ENCODE assay signal across 8 mouse cellular contexts in the genomic region with DNA sequence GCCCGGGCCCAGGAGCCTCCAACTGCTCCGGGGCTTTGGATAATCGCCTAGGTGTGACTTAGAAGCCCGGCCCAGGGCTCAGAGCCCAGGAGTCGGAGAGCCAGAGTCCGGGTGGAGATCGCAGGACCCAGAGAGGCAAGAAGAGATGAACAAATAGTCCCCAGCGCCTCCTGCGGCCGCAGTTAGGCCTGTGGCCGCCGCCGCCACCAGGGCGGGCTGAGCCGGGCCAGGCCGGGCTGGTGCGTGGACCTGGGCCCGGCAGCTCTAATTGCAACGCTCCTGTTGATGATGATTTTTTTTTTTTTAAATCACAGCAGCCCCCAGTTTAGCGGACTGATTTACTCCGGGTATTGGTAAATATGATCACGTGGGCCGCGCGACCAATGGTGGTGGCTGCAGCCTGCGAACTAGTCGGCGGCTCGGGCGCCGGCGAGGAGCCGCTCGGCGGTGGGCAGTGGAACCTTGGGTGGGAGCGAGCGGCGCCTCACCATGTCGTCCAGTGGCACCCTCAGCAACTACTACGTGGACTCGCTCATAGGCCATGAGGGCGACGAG. TPM values are rescaled to one million over a fixed set of nuclear protein-coding genes. Genes with fewer than 3 reads are reported as not detected.
DNase-seq lines count a peak whose midpoint lies in the region; ATAC-seq lines count a peak whose summit lies in the region.

A gene (plus strand): TSS at position 161 of the 555 bp plus-strand sequence.

- no peak within 1 kb of the TSS for H3K27ac ChIP-seq in lung, embryonic 16.5 days (ENCODE audit: low read length)
- no peak within 1 kb of the TSS for H3K27ac ChIP-seq in forebrain, embryonic 10.5 days
- no peak within 1 kb of the TSS for H3K27ac ChIP-seq in hindbrain, embryonic 14.5 days
- no peak within 1 kb of the TSS for H3K27ac ChIP-seq in liver, embryonic 11.5 days (ENCODE audit: low read depth, low read length)
- no peak within 1 kb of the TSS for H3K27ac ChIP-seq in stomach, embryonic 16.5 days (ENCODE audit: low read length)

- whole genome bisulfite sequencing in lung, embryonic 16.5 days = under 1% methylated on average over 41 of the region's 43 CpGs
- under 1% methylated on average over 43 of the region's 43 CpGs for WGBS in forebrain, embryonic 10.5 days
- under 1% methylated on average over 43 of the region's 43 CpGs for WGBS in hindbrain, embryonic 14.5 days
- under 1% methylated on average over 43 of the region's 43 CpGs for WGBS in liver, embryonic 11.5 days
- under 1% methylated on average over 43 of the region's 43 CpGs for WGBS in stomach, embryonic 16.5 days

- H3K9me3 ChIP-seq in lung, embryonic 16.5 days (ENCODE audit: control insufficient read depth, low read length) = no peaks in the 10 kb centered on the region
- H3K9me3 ChIP-seq in forebrain, embryonic 10.5 days = no peaks in the 10 kb centered on the region
- H3K9me3 ChIP-seq in hindbrain, embryonic 14.5 days (ENCODE audit: control insufficient read depth, low read length) = no peaks in the 10 kb centered on the region
- no peaks in the 10 kb centered on the region for H3K9me3 ChIP-seq in liver, embryonic 11.5 days (ENCODE audit: control insufficient read depth, low read length)
- no peaks in the 10 kb centered on the region for H3K9me3 ChIP-seq in stomach, embryonic 16.5 days (replicated peaks; ENCODE audit: control insufficient read depth, low read length)

- no peak within 1 kb of the TSS for H3K9ac ChIP-seq in lung, embryonic 16.5 days (ENCODE audit: low read length)
- H3K9ac ChIP-seq in hindbrain, embryonic 14.5 days = no peak within 1 kb of the TSS
- no peak within 1 kb of the TSS for H3K9ac ChIP-seq in liver, embryonic 11.5 days (ENCODE audit: low read depth, low read length)
- no peak within 1 kb of the TSS for H3K9ac ChIP-seq in stomach, embryonic 16.5 days (ENCODE audit: low read length)

- peak within 1 kb of the TSS; percentile 31 for H3K4me3 ChIP-seq in lung, embryonic 16.5 days (ENCODE audit: low read length)
- H3K4me3 ChIP-seq in forebrain, embryonic 10.5 days = peak within 1 kb of the TSS; percentile 44
- H3K4me3 ChIP-seq in hindbrain, embryonic 14.5 days (replicated peaks; ENCODE audit: low read length) = peak within 1 kb of the TSS; percentile 25
- peak within 1 kb of the TSS; percentile 36 for H3K4me3 ChIP-seq in liver, embryonic 11.5 days (ENCODE audit: low read depth, low read length)
- H3K4me3 ChIP-seq in stomach, embryonic 16.5 days (replicated peaks; ENCODE audit: low read length) = peak within 1 kb of the TSS; percentile 39

- ATAC-seq in lung, embryonic 16.5 days (ENCODE audit: low read depth) = peak; percentile 54
- ATAC-seq in hindbrain, embryonic 14.5 days (ENCODE audit: low FRiP score) = peak; percentile 46; the same call in 1 of the 2 replicates
- ATAC-seq in liver, embryonic 11.5 days (replicated peaks; ENCODE audit: low FRiP score) = no peak
- ATAC-seq in stomach, embryonic 16.5 days (ENCODE audit: insufficient read depth, low FRiP score) = no peak

- H3K4me2 ChIP-seq in lung, embryonic 16.5 days (ENCODE audit: low read depth, low read length) = peak within 1 kb of the TSS; percentile 52
- H3K4me2 ChIP-seq in hindbrain, embryonic 14.5 days (replicated peaks) = peak within 1 kb of the TSS; percentile 46
- peak within 1 kb of the TSS; percentile 50 for H3K4me2 ChIP-seq in liver, embryonic 11.5 days
- peak within 1 kb of the TSS; percentile 50 for H3K4me2 ChIP-seq in stomach, embryonic 16.5 days (ENCODE audit: low read depth, low read length)

- no peak for DNase-seq in lung, adult 18-20 months
- peak; percentile 69 for DNase-seq in forebrain, embryonic 10.5 days (ENCODE audit: extremely low spot score, low spot score)
- no peak for DNase-seq in hindbrain, embryonic 14.5 days (ENCODE audit: low spot score)
- peak; percentile 62 for DNase-seq in liver, embryonic 11.5 days (ENCODE audit: low spot score)
- DNase-seq in layer of hippocampus, postnatal 14 days (ENCODE audit: low spot score in 2 of 2) = no peak
- no peak for DNase-seq in thymus, postnatal 0 days (ENCODE audit: low spot score)

- H3K36me3 ChIP-seq in lung, embryonic 16.5 days (ENCODE audit: control insufficient read depth, insufficient read depth, low read length) = no peaks in the 10 kb centered on the region
- H3K36me3 ChIP-seq in forebrain, embryonic 10.5 days (replicated peaks) = no peaks in the 10 kb centered on the region
- H3K36me3 ChIP-seq in hindbrain, embryonic 14.5 days (replicated peaks; ENCODE audit: control insufficient read depth, insufficient read depth) = no peaks in the 10 kb centered on the region
- no peaks in the 10 kb centered on the region for H3K36me3 ChIP-seq in liver, embryonic 11.5 days (ENCODE audit: control insufficient read depth, insufficient read depth, low read length)
- H3K36me3 ChIP-seq in stomach, embryonic 16.5 days (ENCODE audit: control insufficient read depth, insufficient read depth, low read length) = no peaks in the 10 kb centered on the region

- H3K27me3 ChIP-seq in lung, embryonic 16.5 days (ENCODE audit: control insufficient read depth, insufficient read depth, low read depth, low read length) = peaks cover 97% of the 10 kb centered on the region
- peaks cover 100% of the 10 kb centered on the region for H3K27me3 ChIP-seq in forebrain, embryonic 10.5 days (ENCODE audit: poor library complexity, severe bottlenecking)
- H3K27me3 ChIP-seq in hindbrain, embryonic 14.5 days (ENCODE audit: control insufficient read depth, insufficient read depth, low read length) = peaks cover 91% of the 10 kb centered on the region
- peaks cover 99% of the 10 kb centered on the region for H3K27me3 ChIP-seq in liver, embryonic 11.5 days (replicated peaks; ENCODE audit: control insufficient read depth, insufficient read depth, low read length)
- peaks cover 96% of the 10 kb centered on the region for H3K27me3 ChIP-seq in stomach, embryonic 16.5 days (ENCODE audit: control insufficient read depth, insufficient read depth, low read length)

- H3K4me1 ChIP-seq in lung, embryonic 16.5 days (replicated peaks; ENCODE audit: control insufficient read depth, insufficient read depth, low read length) = peaks cover 4% of the 10 kb centered on the region
- peaks cover 14% of the 10 kb centered on the region for H3K4me1 ChIP-seq in forebrain, embryonic 10.5 days
- H3K4me1 ChIP-seq in hindbrain, embryonic 14.5 days (replicated peaks; ENCODE audit: control insufficient read depth, insufficient read depth, low read length) = 0 out of 2 replicates have a peak, but pooled peaks cover 5% of the 10 kb centered on the region
- no peaks in the 10 kb centered on the region for H3K4me1 ChIP-seq in liver, embryonic 11.5 days (replicated peaks; ENCODE audit: control insufficient read depth, insufficient read depth, low read length)
- peaks cover 6% of the 10 kb centered on the region for H3K4me1 ChIP-seq in stomach, embryonic 16.5 days (ENCODE audit: control insufficient read depth, insufficient read depth, low read length)

RNA-seq across cellular contexts. Expression of the gene that starts here (rescaled TPM):
- polyA plus RNA-seq in lung, embryonic 16.5 days (2015; fragmentation: Nextera tagmentation; extraction: Ambion mirVana) = 0.31 TPM in 2 replicates
- not detected in 2 replicates for polyA plus RNA-seq in forebrain, embryonic 10.5 days (2016; fragmentation: Nextera tagmentation; extraction: Ambion mirVana)
- 0.09 TPM in 1 of 2 replicates, not detected in the other for polyA plus RNA-seq in hindbrain, embryonic 14.5 days (2014; fragmentation: Nextera tagmentation; extraction: Ambion mirVana)
- polyA plus RNA-seq in liver, embryonic 11.5 days (2014; fragmentation: Nextera tagmentation; extraction: Ambion mirVana) = 0.10 and 0.22 TPM in 2 replicates
- 0.41 and 0.53 TPM in 2 replicates for polyA plus RNA-seq in stomach, embryonic 16.5 days (2015; fragmentation: Nextera tagmentation; extraction: Ambion mirVana)
- total RNA-seq in layer of hippocampus, postnatal 14 days (2021) = not detected
- polyA plus RNA-seq in thymus, postnatal 0 days (2015; fragmentation: Nextera tagmentation; extraction: Ambion mirVana) = 0.28 and 0.52 TPM in 2 replicates

Comparison
In these comparisons a context has a peak if more than half of its experiments do, and no peak if none do; other contexts are left out.
1. Peak in ATAC-seq, H3K4me3 ChIP-seq and H3K4me2 ChIP-seq in lung, embryonic 16.5 days; RNA of the gene not detected or under 1 TPM.
2. Peak in DNase-seq and H3K4me3 ChIP-seq in forebrain, embryonic 10.5 days; RNA of the gene not detected or under 1 TPM.
3. Peak in ATAC-seq, H3K4me3 ChIP-seq and H3K4me2 ChIP-seq in hindbrain, embryonic 14.5 days; RNA of the gene not detected or under 1 TPM.
4. Peak in DNase-seq, H3K4me3 ChIP-seq and H3K4me2 ChIP-seq in liver, embryonic 11.5 days; RNA of the gene not detected or under 1 TPM.